Mouse (Mus musculus): ENCODE measurements around the gene Arfip1. TPM values are rescaled to one million over a fixed set of nuclear protein-coding genes. Genes with fewer than 3 reads are reported as not detected.

The Arfip1 gene
- polyA plus RNA-seq, 1 experiment from 2014 or later = 47.2 TPM

Other genes with a start within 250 kb of the Arfip1 start
- gene Fhdc1, start 102.2 kb downstream of the Arfip1 start, polyA plus RNA-seq (2014; fragmentation: Nextera tagmentation; extraction: Ambion mirVana) = 1.8 and 2.4 TPM in 2 replicates
- 0.11 TPM in 1 of 2 replicates, not detected in the other for gene Tigd4, start 10.9 kb upstream of the Arfip1 start, polyA plus RNA-seq (2014; fragmentation: Nextera tagmentation; extraction: Ambion mirVana)
- 0.60 and 0.74 TPM in 2 replicates for gene Tmem154, start 83.6 kb upstream of the Arfip1 start, polyA plus RNA-seq (2014; fragmentation: Nextera tagmentation; extraction: Ambion mirVana)
- 11.7 and 13.1 TPM in 2 replicates for gene Fbxw7, start 232.6 kb upstream of the Arfip1 start, polyA plus RNA-seq (2014; fragmentation: Nextera tagmentation; extraction: Ambion mirVana)

Measured in embryonic facial prominence, embryonic 11.5 days (tissue).